Mouse (Mus musculus) intestine, postnatal 0 days (tissue): ENCODE measurements around the gene Ciao2a. TPM values are rescaled to one million over a fixed set of nuclear protein-coding genes. Genes with fewer than 3 reads are reported as not detected.

Source experiments
- ATAC-seq: fragments of 200-750 bp; cut with Nextera tagmentation; 2 replicates; pipeline ENCODE4 v1.8.0; 2017; ENCODE audit warnings: mild to moderate bottlenecking, moderate TSS enrichment, moderate library complexity
- H3K27ac ChIP-seq: fragments of 300-500 bp; sonication (generic); 2 replicates; pipeline ENCODE4 v1.5.1; 2014; ENCODE audit warnings: mild to moderate bottlenecking, low read depth, low read length, moderate library complexity
- H3K27me3 ChIP-seq: fragments of 300-500 bp; sonication (generic); replicated peaks from 2 replicates; pipeline ENCODE4 v1.6.1; 2014; ENCODE audit warnings: low read length, mixed read lengths; ENCODE audit not compliant: control insufficient read depth, insufficient read depth
- H3K36me3 ChIP-seq: fragments of 300-500 bp; sonication (generic); 2 replicates; pipeline ENCODE4 v1.6.1; 2014; ENCODE audit warnings: mild to moderate bottlenecking, moderate library complexity; ENCODE audit not compliant: control insufficient read depth, insufficient read depth
- H3K4me1 ChIP-seq: fragments of 300-500 bp; sonication (generic); replicated peaks from 2 replicates; pipeline ENCODE4 v1.6.1; 2014; ENCODE audit warnings: antibody characterized with exemption, low read length, mixed read lengths; ENCODE audit not compliant: control insufficient read depth, insufficient read depth
- H3K4me2 ChIP-seq: fragments of 300-500 bp; sonication (generic); replicated peaks from 2 replicates; pipeline ENCODE4 v1.6.1; 2014; ENCODE audit warnings: low read depth, mild to moderate bottlenecking, moderate library complexity
- H3K4me3 ChIP-seq: fragments of 300-500 bp; sonication (generic); 2 replicates; pipeline ENCODE4 v1.5.1; 2014; ENCODE audit warnings: low read depth, low read length
- H3K9ac ChIP-seq: fragments of 300-500 bp; sonication (generic); 2 replicates; pipeline ENCODE4 v1.6.1; 2014; ENCODE audit warnings: mild to moderate bottlenecking, low read depth, low read length
- H3K9me3 ChIP-seq: fragments of 300-500 bp; sonication (generic); 2 replicates; pipeline ENCODE4 v1.6.1; 2016; ENCODE audit warnings: mixed run types; ENCODE audit not compliant: control insufficient read depth
- CTCF ChIP-seq: sonication (generic); IDR thresholded peaks from 2 replicates; pipeline ENCODE4 v1.5.1; 2016; ENCODE audit warnings: low read depth, mild to moderate bottlenecking, control low read depth, antibody characterized with exemption, moderate library complexity
- WGBS: fragments of 180-500 bp; shearing (Covaris S2); extraction: QIAGEN DNeasy Blood & Tissue Kit; methylation state at CpG from one replicate; pipeline ENCODE4 v1.1.7; 2014; 5-methylcytosine and 5-hydroxymethylcytosine counted together
- polyA plus RNA-seq: library from polyadenylated mRNA; unstranded; fragments of >200 nt; fragmentation: Nextera tagmentation; extraction: Ambion mirVana; gene quantifications from 2 replicates; pipeline ENCODE4 v1.2.1, GENCODE M21; 2015

Gene Ciao2a
- 201 and 207 TPM in 2 replicates for polyA plus RNA-seq

- Histone ChIP-seq H3K27me3 (no peaks in the 10 kb centered on the region), H3K4me1 (0 out of 2 replicates have a peak, but pooled peaks cover 9% of the 10 kb centered on the region), H3K4me2 (peak within 1 kb of the TSS; percentile 81), H3K9ac (peak within 1 kb of the TSS; percentile 71), H3K9me3 (no peaks in the 10 kb centered on the region), H3K4me3 (peak within 1 kb of the TSS; percentile 63), H3K27ac (peak within 1 kb of the TSS; percentile 65), H3K36me3 (peaks cover 13% of the 10 kb centered on the region; the same call in 1 of the 2 replicates)
- ATAC-seq = peak; percentile 80
- WGBS = under 1% methylated on average over 34 of the region's 34 CpGs
- TF ChIP-seq CTCF = peak; percentile 20; the same call in 1 of the 2 replicates
Observed at GRCm38 (mm10) chr9:66126456-66127192, at the start of gene Ciao2a, which contains the start of gene Snx1. Gene Ciao2a (plus strand): TSS chr9:66126611. Gene Snx1 (minus strand): TSS chr9:66126587.

GRCm38 (mm10) chr9:66078072-66078471 lies 48.3 kb upstream of the Ciao2a start:
- no peak overlapping the region for H3K4me3 ChIP-seq
- H3K4me2 ChIP-seq = peak overlapping the region; percentile 37
- ATAC-seq = no peak
- H3K36me3 ChIP-seq = no peaks in the 10 kb centered on the region
- no peaks in the 10 kb centered on the region for H3K9me3 ChIP-seq
- no peaks in the 10 kb centered on the region for H3K27me3 ChIP-seq
- no peak overlapping the region for H3K27ac ChIP-seq
- H3K4me1 ChIP-seq = 0 out of 2 replicates have a peak, but pooled peaks cover 2% of the 10 kb centered on the region
- WGBS = 68% methylated on average over 3 of the region's 3 CpGs
- TF ChIP-seq CTCF = no peak
- no peak overlapping the region for H3K9ac ChIP-seq

GRCm38 (mm10) chr9:66078493-66078892 lies 47.9 kb upstream of the Ciao2a start:
- no peak for TF ChIP-seq CTCF

GRCm38 (mm10) chr9:66080804-66081459 lies 45.5 kb upstream of the Ciao2a start:
- no peaks in the 10 kb centered on the region for H3K36me3 ChIP-seq
- no peak for TF ChIP-seq CTCF
- ATAC-seq = no peak
- 0 out of 2 replicates have a peak, but pooled peaks cover 2% of the 10 kb centered on the region for H3K4me1 ChIP-seq
- no peaks in the 10 kb centered on the region for H3K9me3 ChIP-seq
- no peak overlapping the region for H3K4me2 ChIP-seq
- H3K27ac ChIP-seq = no peak overlapping the region
- no peak overlapping the region for H3K4me3 ChIP-seq
- H3K27me3 ChIP-seq = no peaks in the 10 kb centered on the region
- WGBS = 60% methylated on average over 3 of the region's 3 CpGs
- no peak overlapping the region for H3K9ac ChIP-seq

More at GRCm38 (mm10) chr9:66078493-66078892, 47.9 kb upstream of the Ciao2a start:
- no peaks in the 10 kb centered on the region for H3K27me3 ChIP-seq
- H3K9ac ChIP-seq = no peak overlapping the region
- ATAC-seq = no peak
- H3K4me3 ChIP-seq = no peak overlapping the region
- H3K27ac ChIP-seq = no peak overlapping the region
- H3K9me3 ChIP-seq = no peaks in the 10 kb centered on the region
- no peaks in the 10 kb centered on the region for H3K36me3 ChIP-seq
- 11% methylated on average over 14 of the region's 14 CpGs for WGBS
- 0 out of 2 replicates have a peak, but pooled peaks cover 2% of the 10 kb centered on the region for H3K4me1 ChIP-seq
- H3K4me2 ChIP-seq = peak overlapping the region; percentile 37

- H3K27me3 ChIP-seq = no peaks in the 10 kb centered on the region
- H3K4me1 ChIP-seq = 0 out of 2 replicates have a peak, but pooled peaks cover 2% of the 10 kb centered on the region
- H3K9ac ChIP-seq = no peak overlapping the region
- no peak overlapping the region for H3K4me2 ChIP-seq
- no peak for TF ChIP-seq CTCF
- WGBS = 55% methylated on average over 4 of the region's 4 CpGs
- no peak overlapping the region for H3K4me3 ChIP-seq
- no peak for ATAC-seq
- no peak overlapping the region for H3K27ac ChIP-seq
- peaks cover 6% of the 10 kb centered on the region for H3K36me3 ChIP-seq
- H3K9me3 ChIP-seq = no peaks in the 10 kb centered on the region
Observed at GRCm38 (mm10) chr9:66081999-66082398, 44.4 kb upstream of the Ciao2a start.

- H3K36me3 ChIP-seq = peaks cover 28% of the 10 kb centered on the region
- no peak overlapping the region for H3K4me2 ChIP-seq
- no peak overlapping the region for H3K27ac ChIP-seq
- H3K9ac ChIP-seq = no peak overlapping the region
- 94% methylated on average over 3 of the region's 3 CpGs for WGBS
- H3K4me1 ChIP-seq = 0 out of 2 replicates have a peak, but pooled peaks cover 2% of the 10 kb centered on the region
- H3K27me3 ChIP-seq = no peaks in the 10 kb centered on the region
- no peak overlapping the region for H3K4me3 ChIP-seq
- no peak for TF ChIP-seq CTCF
- no peak for ATAC-seq
- H3K9me3 ChIP-seq = no peaks in the 10 kb centered on the region
Observed at GRCm38 (mm10) chr9:66084171-66084570, 42.2 kb upstream of the Ciao2a start.
